Mouse (Mus musculus) megakaryocyte, embryonic 14.5 days (primary cell): ENCODE data around the gene Ttll11.

ENCODE experiments used
- FLI1 ChIP-seq: IDR thresholded peaks from 2 replicates; pipeline ENCODE4 v1.6.1; 2012; ENCODE audit warnings: low read length, inconsistent platforms, mixed read lengths
- GATA1 ChIP-seq: IDR thresholded peaks from 3 replicates; pipeline ENCODE4 v1.6.1; 2012; ENCODE audit warnings: mixed read lengths, low read length, inconsistent platforms, borderline replicate concordance

GRCm38 (mm10) chr2:35979644-35980021, at the start of gene Ttll11:
- TF ChIP-seq FLI1 (no peak), GATA1 (no peak)
